Mouse (Mus musculus): ENCODE measurements at regions not wholly inside any gene's neighbourhood (a gene's known extent, or its start where the extent isn't known, plus 50 kb on each side); places are given as distances from the start of the nearest gene placed in this dataset.

DNA sequence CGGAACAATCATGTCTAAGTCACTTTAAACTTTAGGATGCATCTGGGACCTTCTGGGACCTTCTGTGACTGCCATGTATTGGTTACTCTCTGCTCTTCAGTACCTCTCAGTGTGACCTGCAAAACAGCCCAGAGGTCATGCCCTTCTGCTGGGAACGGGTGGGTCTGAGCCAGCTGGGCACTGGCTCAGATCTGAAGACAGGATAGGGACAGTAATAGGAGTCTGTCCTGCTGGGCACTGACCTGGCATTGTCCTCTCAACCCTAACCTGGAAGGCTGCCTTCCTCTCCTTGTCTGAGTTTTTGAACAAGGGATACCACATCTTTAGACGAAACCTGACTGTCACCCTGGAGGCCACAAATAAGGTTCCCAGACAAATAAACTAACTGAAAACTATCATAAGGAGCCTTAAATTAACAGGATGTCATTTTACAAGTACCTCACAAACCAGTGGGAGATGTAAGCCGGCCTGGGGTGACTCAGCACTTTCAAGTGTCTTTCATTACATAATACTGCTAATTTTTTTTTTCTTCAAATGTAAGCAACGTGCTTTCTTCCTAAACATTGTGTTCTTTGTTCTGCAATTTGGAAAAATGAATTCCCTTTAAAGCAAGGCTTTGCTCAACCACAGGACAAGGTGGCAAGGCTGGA, 306.4 kb upstream of the Dio3 start:
- Histone ChIP-seq H3K4me3 (ENCODE audit: low read depth, low read length) (no peak overlapping the region), H3K9me3 (replicated peaks) (peaks cover 97% of the 10 kb centered on the region), H3K27me3 (ENCODE audit: insufficient read depth, low read length) (no peaks in the 10 kb centered on the region), H3K4me1 (ENCODE audit: insufficient read depth, low read depth, low read length) (no peaks in the 10 kb centered on the region), H3K36me3 (replicated peaks) (no peaks in the 10 kb centered on the region)
- no peak for DNase-seq (ENCODE audit: low spot score)
- TF ChIP-seq CTCF (IDR thresholded peaks at IDR 0.05; ENCODE audit: low read depth, low read length) (no peak), GATA2 (IDR thresholded peaks at IDR 0.05; ENCODE audit: borderline replicate concordance, low read depth, low read length) (no peak), GATA1 (IDR thresholded peaks at IDR 0.05; ENCODE audit: borderline replicate concordance, low read length) (no peak), POLR2AphosphoS5 (IDR thresholded peaks at IDR 0.05; ENCODE audit: insufficient replicate concordance, low read depth, low read length) (no peak), TAL1 (conservative IDR thresholded peaks at IDR 0.05; ENCODE audit: low read depth, low read length) (no peak)
- ATAC-seq (ENCODE audit: extremely low read depth, insufficient number of reproducible peaks, low FRiP score, poor library complexity, severe bottlenecking) = no peak

DNA sequence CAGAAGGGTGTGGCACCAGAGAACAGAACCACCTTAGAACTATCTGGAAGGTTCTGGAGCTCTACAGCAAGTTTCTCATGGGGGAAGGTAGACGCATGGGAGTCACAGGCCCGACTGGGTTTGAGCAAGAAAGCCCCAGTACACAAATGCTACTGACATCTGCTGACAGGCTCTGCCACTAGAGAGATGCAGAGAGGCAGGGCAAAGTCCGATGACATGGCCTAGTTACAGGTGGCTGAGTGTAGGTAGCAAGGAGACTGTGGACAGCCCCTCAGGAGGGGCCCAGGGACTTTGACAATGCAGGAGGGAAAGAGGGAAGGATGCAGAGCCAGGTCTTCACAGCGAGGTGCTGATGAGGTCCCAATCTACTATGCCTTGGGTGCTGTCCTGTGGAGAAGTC, 305.3 kb upstream of the Dio3 start:
- Histone ChIP-seq H3K4me3 (ENCODE audit: low read depth, low read length) (no peak overlapping the region), H3K36me3 (replicated peaks) (no peaks in the 10 kb centered on the region), H3K9me3 (replicated peaks) (peaks cover 97% of the 10 kb centered on the region), H3K4me1 (ENCODE audit: insufficient read depth, low read depth, low read length) (no peaks in the 10 kb centered on the region), H3K27me3 (ENCODE audit: insufficient read depth, low read length) (no peaks in the 10 kb centered on the region)
- no peak for TF ChIP-seq GATA1 (IDR thresholded peaks at IDR 0.05; ENCODE audit: borderline replicate concordance, low read length)
- TF ChIP-seq GATA2 (IDR thresholded peaks at IDR 0.05; ENCODE audit: borderline replicate concordance, low read depth, low read length) = no peak
- TF ChIP-seq POLR2AphosphoS5 (IDR thresholded peaks at IDR 0.05; ENCODE audit: insufficient replicate concordance, low read depth, low read length) = no peak
- TF ChIP-seq TAL1 (conservative IDR thresholded peaks at IDR 0.05; ENCODE audit: low read depth, low read length) = no peak
- TF ChIP-seq CTCF (IDR thresholded peaks at IDR 0.05; ENCODE audit: low read depth, low read length) = no peak
- DNase-seq (ENCODE audit: low spot score) (no peak), ATAC-seq (ENCODE audit: extremely low read depth, insufficient number of reproducible peaks, low FRiP score, poor library complexity, severe bottlenecking) (no peak)

DNA sequence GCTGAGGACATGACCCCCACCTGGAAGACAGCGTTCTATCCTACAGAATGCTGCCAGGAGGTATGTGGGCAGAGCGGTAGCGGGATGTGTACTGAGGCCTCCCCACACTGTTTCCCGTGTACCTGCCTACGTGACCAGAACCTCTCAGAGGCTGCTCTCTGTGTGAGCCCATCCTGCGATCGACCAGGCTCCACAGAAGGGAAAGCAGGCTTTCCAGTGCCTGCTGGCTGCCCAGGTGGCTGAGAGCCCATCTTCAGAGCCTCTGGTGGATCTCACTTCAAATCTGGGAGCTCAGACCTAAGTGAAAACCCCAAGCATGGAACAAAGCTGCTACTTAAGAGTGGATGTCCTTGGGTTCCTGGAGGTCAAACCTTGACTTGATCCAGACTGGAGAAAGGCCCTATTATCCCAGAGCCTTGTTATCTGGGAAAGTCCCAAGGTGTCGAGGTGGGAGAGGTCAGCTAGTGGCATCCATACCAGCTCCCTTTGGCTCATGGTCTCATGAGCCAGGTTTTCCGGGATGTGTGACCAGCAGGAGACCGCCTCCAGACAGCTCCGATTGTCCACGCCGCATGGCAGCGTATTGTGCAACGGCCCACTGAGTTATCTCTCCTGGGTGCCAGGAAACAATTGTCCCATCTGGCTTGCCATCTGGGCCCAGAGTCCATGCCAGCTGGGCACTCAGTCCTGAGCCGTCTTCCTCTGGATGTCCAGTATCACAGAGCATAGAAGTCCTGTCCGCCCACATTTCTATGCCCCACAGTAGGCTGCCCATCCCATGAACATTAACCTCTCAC, 303.5 kb upstream of the Dio3 start:
- H3K4me3 ChIP-seq (ENCODE audit: low read depth, low read length) = no peak overlapping the region; the same call in 1 of the 2 replicates
- H3K9me3 ChIP-seq (replicated peaks) = peaks cover 95% of the 10 kb centered on the region
- no peak for ATAC-seq (ENCODE audit: extremely low read depth, insufficient number of reproducible peaks, low FRiP score, poor library complexity, severe bottlenecking)
- DNase-seq (ENCODE audit: low spot score) = no peak
- H3K4me1 ChIP-seq (ENCODE audit: insufficient read depth, low read depth, low read length) = no peaks in the 10 kb centered on the region
- no peaks in the 10 kb centered on the region for H3K27me3 ChIP-seq (ENCODE audit: insufficient read depth, low read length)
- H3K36me3 ChIP-seq (replicated peaks) = no peaks in the 10 kb centered on the region
- TF ChIP-seq GATA1 (IDR thresholded peaks at IDR 0.05; ENCODE audit: borderline replicate concordance, low read length) (no peak), CTCF (IDR thresholded peaks at IDR 0.05; ENCODE audit: low read depth, low read length) (no peak), POLR2AphosphoS5 (IDR thresholded peaks at IDR 0.05; ENCODE audit: insufficient replicate concordance, low read depth, low read length) (no peak), GATA2 (IDR thresholded peaks at IDR 0.05; ENCODE audit: borderline replicate concordance, low read depth, low read length) (no peak), TAL1 (conservative IDR thresholded peaks at IDR 0.05; ENCODE audit: low read depth, low read length) (no peak)

DNA sequence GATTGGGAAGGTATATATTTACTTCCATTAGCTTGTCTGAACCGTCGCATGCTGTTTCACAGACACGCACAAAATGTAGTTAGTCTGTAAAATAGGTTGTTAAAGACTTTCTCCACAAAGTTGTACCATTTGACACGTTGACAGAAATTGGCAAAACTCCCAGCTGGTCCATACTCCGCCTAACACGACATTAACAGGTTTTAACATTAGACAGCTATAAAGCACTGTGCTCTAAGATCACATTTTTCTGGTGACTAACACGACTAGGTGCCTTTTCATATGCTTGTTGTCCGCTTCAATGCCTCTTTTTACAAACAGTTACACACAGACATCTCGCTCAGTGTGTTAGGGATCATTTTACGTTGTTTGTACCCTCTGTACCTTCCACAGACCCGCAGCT, 294.2 kb upstream of the Dio3 start:
- peaks cover 72% of the 10 kb centered on the region for H3K9me3 ChIP-seq (replicated peaks)

DNA sequence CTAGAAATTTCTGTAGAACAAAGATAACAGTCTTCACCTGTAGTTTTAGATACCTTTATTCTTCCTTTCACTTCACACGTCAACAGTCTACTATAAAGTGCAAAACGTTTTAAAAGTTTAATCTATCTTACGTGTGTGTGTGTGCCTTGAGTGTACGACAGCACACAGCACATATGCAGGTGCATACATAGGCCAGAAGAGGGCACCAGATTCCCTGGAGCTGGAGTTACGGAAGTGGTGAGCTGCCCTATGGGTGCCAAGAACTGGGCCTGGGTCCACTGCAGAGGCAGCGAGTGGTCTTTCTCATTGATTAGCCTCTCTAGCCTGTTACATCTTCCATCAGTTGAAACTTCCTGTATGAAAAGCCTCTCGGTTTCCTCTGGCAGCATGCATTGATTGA, 285.5 kb upstream of the Dio3 start:
- TF ChIP-seq CTCF (IDR thresholded peaks at IDR 0.05; ENCODE audit: low read depth, low read length) = no peak
- ATAC-seq (ENCODE audit: extremely low read depth, insufficient number of reproducible peaks, low FRiP score, poor library complexity, severe bottlenecking) (no peak), DNase-seq (ENCODE audit: low spot score) (no peak)
- Histone ChIP-seq H3K9me3 (replicated peaks) (peaks cover 47% of the 10 kb centered on the region), H3K4me3 (ENCODE audit: low read depth, low read length) (no peak overlapping the region), H3K4me1 (ENCODE audit: insufficient read depth, low read depth, low read length) (no peaks in the 10 kb centered on the region), H3K27me3 (ENCODE audit: insufficient read depth, low read length) (no peaks in the 10 kb centered on the region), H3K36me3 (replicated peaks) (no peaks in the 10 kb centered on the region)

More for the DNA sequence above, 294.2 kb upstream of the Dio3 start:
- no peaks in the 10 kb centered on the region for H3K4me1 ChIP-seq (ENCODE audit: insufficient read depth, low read depth, low read length)
- DNase-seq (ENCODE audit: low spot score) = no peak
- no peaks in the 10 kb centered on the region for H3K27me3 ChIP-seq (ENCODE audit: insufficient read depth, low read length)
- TF ChIP-seq GATA2 (IDR thresholded peaks at IDR 0.05; ENCODE audit: borderline replicate concordance, low read depth, low read length) (no peak), GATA1 (IDR thresholded peaks at IDR 0.05; ENCODE audit: borderline replicate concordance, low read length) (no peak), POLR2AphosphoS5 (IDR thresholded peaks at IDR 0.05; ENCODE audit: insufficient replicate concordance, low read depth, low read length) (no peak), TAL1 (conservative IDR thresholded peaks at IDR 0.05; ENCODE audit: low read depth, low read length) (no peak), CTCF (IDR thresholded peaks at IDR 0.05; ENCODE audit: low read depth, low read length) (no peak)
- H3K36me3 ChIP-seq (replicated peaks) = no peaks in the 10 kb centered on the region
- no peak for ATAC-seq (ENCODE audit: extremely low read depth, insufficient number of reproducible peaks, low FRiP score, poor library complexity, severe bottlenecking)
- no peak overlapping the region for H3K4me3 ChIP-seq (ENCODE audit: low read depth, low read length)

DNA sequence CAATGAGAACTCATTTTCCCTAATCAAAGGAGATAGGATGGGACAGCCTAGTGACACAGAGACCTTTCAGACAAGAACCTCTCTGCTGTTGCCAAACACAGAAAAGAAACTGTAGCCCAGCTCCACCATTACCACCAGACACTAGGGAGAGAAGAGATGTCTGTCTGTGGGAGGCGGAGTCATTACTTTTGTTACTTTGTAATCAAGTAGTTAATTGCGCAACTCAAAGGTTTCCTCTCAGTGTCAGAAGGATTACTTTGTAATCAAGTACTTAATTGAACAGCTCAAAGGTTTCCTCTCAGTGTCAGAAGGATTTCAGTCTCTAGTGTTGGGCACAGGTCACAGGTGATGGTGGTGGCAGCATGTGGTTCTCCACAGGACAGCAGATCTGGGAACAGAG, 276.2 kb upstream of the Dio3 start:
- TF ChIP-seq TAL1 (conservative IDR thresholded peaks at IDR 0.05; ENCODE audit: low read depth, low read length) (no peak), CTCF (IDR thresholded peaks at IDR 0.05; ENCODE audit: low read depth, low read length) (no peak), GATA1 (IDR thresholded peaks at IDR 0.05; ENCODE audit: borderline replicate concordance, low read length) (no peak), POLR2AphosphoS5 (IDR thresholded peaks at IDR 0.05; ENCODE audit: insufficient replicate concordance, low read depth, low read length) (no peak), GATA2 (IDR thresholded peaks at IDR 0.05; ENCODE audit: borderline replicate concordance, low read depth, low read length) (no peak)
- peaks cover 64% of the 10 kb centered on the region for H3K9me3 ChIP-seq (replicated peaks)
- no peak overlapping the region for H3K4me3 ChIP-seq (ENCODE audit: low read depth, low read length)
- no peaks in the 10 kb centered on the region for H3K36me3 ChIP-seq (replicated peaks)
- DNase-seq (ENCODE audit: low spot score) (no peak), ATAC-seq (ENCODE audit: extremely low read depth, insufficient number of reproducible peaks, low FRiP score, poor library complexity, severe bottlenecking) (no peak)
- no peaks in the 10 kb centered on the region for H3K4me1 ChIP-seq (ENCODE audit: insufficient read depth, low read depth, low read length)
- H3K27me3 ChIP-seq (ENCODE audit: insufficient read depth, low read length) = no peaks in the 10 kb centered on the region
